Mouse (Mus musculus) thymus, adult 2 months (tissue): ENCODE results near the gene Pigp. TPM values are rescaled to one million over a fixed set of nuclear protein-coding genes. Genes with fewer than 3 reads are reported as not detected.
A peak's percentile ranks its signal among the peaks of the same experiment; 100 is the strongest.

Experiments
- DNase-seq: peaks from one replicate; pipeline ENCODE4 v3.0.0; 2021
- H3K27ac ChIP-seq: fragments of 200-500 bp; 2 replicates; pipeline ENCODE4 v1.5.1; 2012; ENCODE audit warnings: low read length, control low read depth; ENCODE audit not compliant: control insufficient read depth, insufficient read depth
- H3K27me3 ChIP-seq: fragments of 200-500 bp; 2 replicates; pipeline ENCODE4 v1.6.1; 2012; ENCODE audit warnings: mild to moderate bottlenecking, low read length, moderate library complexity, mixed read lengths; ENCODE audit not compliant: control insufficient read depth, insufficient read depth
- H3K36me3 ChIP-seq: fragments of 200-500 bp; 2 replicates; pipeline ENCODE4 v1.6.1; 2012; ENCODE audit warnings: mild to moderate bottlenecking, low read length, moderate library complexity; ENCODE audit not compliant: control insufficient read depth, insufficient read depth
- H3K4me1 ChIP-seq: fragments of 200-500 bp; replicated peaks from 2 replicates; pipeline ENCODE4 v1.6.1; 2012; ENCODE audit warnings: low read length; ENCODE audit not compliant: control insufficient read depth, insufficient read depth
- H3K4me3 ChIP-seq: fragments of 200-500 bp; 2 replicates; pipeline ENCODE4 v1.5.1; 2012; ENCODE audit warnings: mild to moderate bottlenecking, low read length, control low read depth, moderate library complexity; ENCODE audit not compliant: control insufficient read depth, insufficient read depth
- CTCF ChIP-seq: fragments of 200-500 bp; IDR thresholded peaks from 2 replicates; pipeline ENCODE4 v1.5.1; 2012; ENCODE audit warnings: mild to moderate bottlenecking, control low read depth, low read length, moderate library complexity, borderline replicate concordance; ENCODE audit not compliant: control insufficient read depth, poor library complexity, insufficient read depth; ENCODE audit errors: extremely low read depth
- POLR2A ChIP-seq: fragments of 200-500 bp; IDR thresholded peaks from 2 replicates; pipeline ENCODE4 v1.6.1; 2012; ENCODE audit warnings: mild to moderate bottlenecking, low read length, control low read depth, moderate library complexity; ENCODE audit not compliant: control insufficient read depth, poor library complexity, insufficient read depth; ENCODE audit errors: extremely low read depth
- WGBS: fragments of 180-500 bp; shearing (Covaris S2); methylation state at CpG from one replicate; pipeline ENCODE4 v1.1.7; 2018; 5-methylcytosine and 5-hydroxymethylcytosine counted together
- polyA plus RNA-seq: library from polyadenylated mRNA; depleted of rRNA; stranded (reverse); fragments of >200 nt; gene quantifications from 2 replicates; pipeline ENCODE4 v1.2.3, GENCODE M21; 2012

Gene Pigp
- polyA plus RNA-seq, 1 experiment = 23.2 TPM

- DNase-seq = no peak
- WGBS = 93% methylated on average over 3 of the region's 3 CpGs
- H3K36me3 ChIP-seq = no peaks in the 10 kb centered on the region
- no peak overlapping the region for H3K4me3 ChIP-seq
- peaks cover 12% of the 10 kb centered on the region for H3K4me1 ChIP-seq
- peaks cover 22% of the 10 kb centered on the region for H3K27me3 ChIP-seq
- no peak for TF ChIP-seq CTCF
- no peak for TF ChIP-seq POLR2A
- no peak overlapping the region for H3K27ac ChIP-seq
Measured at GRCm38 (mm10) chr16:94326008-94326407, 45.6 kb downstream of the Pigp start.

- TF ChIP-seq POLR2A = no peak
- no peak for TF ChIP-seq CTCF
- DNase-seq = no peak
- Histone ChIP-seq H3K36me3 (no peaks in the 10 kb centered on the region), H3K4me3 (no peak overlapping the region), H3K27ac (no peak overlapping the region), H3K27me3 (peaks cover 13% of the 10 kb centered on the region), H3K4me1 (peaks cover 9% of the 10 kb centered on the region)
- WGBS = 61% methylated on average over 5 of the region's 5 CpGs
Measured at GRCm38 (mm10) chr16:94323681-94324080, 48.0 kb downstream of the Pigp start.

GRCm38 (mm10) chr16:94320223-94320622, 51.4 kb downstream of the Pigp start:
- 62% methylated on average over 5 of the region's 5 CpGs for WGBS
- no peaks in the 10 kb centered on the region for H3K36me3 ChIP-seq
- no peaks in the 10 kb centered on the region; the same call in 1 of the 2 replicates for H3K4me1 ChIP-seq
- H3K27ac ChIP-seq = no peak overlapping the region
- no peak overlapping the region for H3K4me3 ChIP-seq
- no peaks in the 10 kb centered on the region for H3K27me3 ChIP-seq
- no peak for DNase-seq
- no peak for TF ChIP-seq POLR2A
- no peak for TF ChIP-seq CTCF

- 90% methylated on average over 5 of the region's 5 CpGs for WGBS
- Histone ChIP-seq H3K27me3 (no peaks in the 10 kb centered on the region; the same call in 1 of the 2 replicates), H3K4me3 (no peak overlapping the region), H3K36me3 (no peaks in the 10 kb centered on the region), H3K4me1 (peaks cover 2% of the 10 kb centered on the region), H3K27ac (no peak overlapping the region)
- DNase-seq = no peak
- TF ChIP-seq POLR2A (no peak), CTCF (no peak)
Measured at GRCm38 (mm10) chr16:94317752-94318151, 53.9 kb downstream of the Pigp start.

GRCm38 (mm10) chr16:94315215-94315614, 56.4 kb downstream of the Pigp start:
- no peak for DNase-seq
- H3K27me3 ChIP-seq = no peaks in the 10 kb centered on the region; the same call in 1 of the 2 replicates
- H3K4me1 ChIP-seq = peaks cover 2% of the 10 kb centered on the region
- no peak overlapping the region for H3K4me3 ChIP-seq
- H3K27ac ChIP-seq = no peak overlapping the region
- WGBS = 67% methylated on average over 1 of the region's 1 CpGs
- H3K36me3 ChIP-seq = no peaks in the 10 kb centered on the region
- TF ChIP-seq POLR2A (no peak), CTCF (no peak)

- Histone ChIP-seq H3K4me3 (no peak overlapping the region), H3K36me3 (no peaks in the 10 kb centered on the region), H3K27me3 (no peaks in the 10 kb centered on the region; the same call in 1 of the 2 replicates), H3K4me1 (peaks cover 2% of the 10 kb centered on the region), H3K27ac (no peak overlapping the region)
- no peak for TF ChIP-seq CTCF
- TF ChIP-seq POLR2A = no peak
- 99% methylated on average over 5 of the region's 5 CpGs for WGBS
- no peak for DNase-seq
Measured at GRCm38 (mm10) chr16:94314626-94315025, 57.0 kb downstream of the Pigp start.

GRCm38 (mm10) chr16:94313229-94314030, 58.2 kb downstream of the Pigp start, which contains the start of gene Hlcs:
Hlcs (minus strand) TSS chr16:94313571.
- Histone ChIP-seq H3K4me3 (peak within 1 kb of the TSS; percentile 91), H3K27me3 (no peaks in the 10 kb centered on the region; the same call in 1 of the 2 replicates), H3K4me1 (peaks cover 2% of the 10 kb centered on the region), H3K27ac (peak within 1 kb of the TSS; percentile 93), H3K36me3 (no peaks in the 10 kb centered on the region)
- 1% methylated on average over 64 of the region's 64 CpGs for WGBS
- TF ChIP-seq CTCF = peak; percentile 100
- TF ChIP-seq POLR2A = peak; percentile 61
- DNase-seq = peak; percentile 98
